Mouse (Mus musculus) cerebellum, adult 18-20 months (tissue): Measurements from ENCODE around the gene Glud1.
"Not testable (repeated sequence)": the region's sequence is repeated elsewhere in the genome, so short reads cannot be mapped to it uniquely, and the experiment has no call there.

Source experiments
- DNase-seq, 2 experiments: peaks; one replicate each; pipeline ENCODE4 v3.0.0; 2021

The Glud1 gene

GRCm38 (mm10) chr14:34354456-34354855 lies 43.9 kb downstream of the Glud1 start:
- DNase-seq, result no peak

- DNase-seq, result no peak
These were observed 44.8 kb downstream of the Glud1 start, which contains the start of gene Fam25c for GRCm38 (mm10) chr14:34355301-34355700. Gene Fam25c (minus strand): TSS chr14:34355433.

- DNase-seq, result no peak
These were observed 47.3 kb downstream of the Glud1 start for GRCm38 (mm10) chr14:34357671-34358455.

GRCm38 (mm10) chr14:34359676-34360244 lies 49.2 kb downstream of the Glud1 start:
- DNase-seq, result no peak

DNA sequence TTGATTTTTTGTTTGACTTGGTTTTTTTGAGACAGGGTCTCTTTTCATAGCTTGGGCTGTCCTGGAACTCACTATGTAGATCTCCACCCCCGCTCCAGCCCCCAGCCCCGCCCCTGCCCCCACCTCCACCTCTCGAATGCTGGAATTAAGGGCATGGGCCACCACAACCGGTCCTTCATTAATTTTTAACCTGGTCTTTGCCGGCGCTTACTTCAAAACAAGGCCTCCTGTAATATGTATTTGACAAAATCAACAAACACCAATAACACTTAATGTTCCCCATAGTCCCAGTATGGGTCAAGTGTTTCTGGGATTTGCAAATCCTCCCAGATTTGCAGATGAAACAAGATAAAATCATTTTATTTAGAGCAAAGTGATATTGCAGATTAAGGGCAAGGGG lies 49.7 kb downstream of the Glud1 start:
- no peak for DNase-seq

DNA sequence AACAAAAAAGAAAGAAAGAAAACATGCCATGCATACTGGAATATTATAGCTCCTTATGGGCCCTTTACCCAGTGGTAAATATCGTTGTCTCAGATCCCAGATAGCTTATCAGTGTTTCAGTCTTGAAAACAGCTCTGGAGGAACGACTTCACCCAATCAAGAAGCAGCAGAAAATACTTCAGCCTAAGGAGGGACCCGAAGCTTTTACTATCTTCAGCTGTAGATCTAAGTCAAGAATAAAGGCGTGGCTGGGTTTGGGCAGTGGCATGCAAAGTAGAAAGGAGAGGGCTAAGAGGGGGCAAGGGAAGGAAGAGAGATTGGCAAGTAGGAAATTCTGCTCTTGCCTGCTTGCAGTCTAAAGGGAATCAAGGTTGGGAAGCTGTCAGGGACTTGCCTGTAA lies 51.6 kb downstream of the Glud1 start:
- no peak for DNase-seq

- DNase-seq, result peak; percentile 78 to 85
These were observed 52.4 kb downstream of the Glud1 start for GRCm38 (mm10) chr14:34362726-34363445.

- peak; percentile 69 to 70 for DNase-seq
These were observed 53.1 kb downstream of the Glud1 start for GRCm38 (mm10) chr14:34363490-34364253.

- DNase-seq, result not testable (repeated sequence)
These were observed 54.0 kb downstream of the Glud1 start for GRCm38 (mm10) chr14:34364254-34365146.

DNA sequence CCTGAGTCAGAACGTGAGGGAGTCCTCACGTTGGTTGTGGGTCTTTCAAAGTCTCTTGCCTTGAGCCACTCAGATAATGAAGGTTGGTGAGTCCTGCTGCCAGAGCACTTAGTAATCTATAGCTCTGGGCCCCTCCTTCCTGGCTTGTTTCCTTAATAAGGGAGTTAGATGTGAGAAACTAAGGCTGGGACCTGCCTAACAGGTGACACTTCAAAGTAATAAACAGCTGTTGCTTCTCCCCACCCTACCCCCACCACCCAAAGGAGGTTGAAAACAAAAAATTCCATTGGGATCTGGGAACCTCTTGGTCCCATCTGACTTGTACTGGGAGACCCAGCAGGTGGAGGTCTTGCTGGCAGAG lies 54.6 kb downstream of the Glud1 start:
- no peak for DNase-seq

DNA sequence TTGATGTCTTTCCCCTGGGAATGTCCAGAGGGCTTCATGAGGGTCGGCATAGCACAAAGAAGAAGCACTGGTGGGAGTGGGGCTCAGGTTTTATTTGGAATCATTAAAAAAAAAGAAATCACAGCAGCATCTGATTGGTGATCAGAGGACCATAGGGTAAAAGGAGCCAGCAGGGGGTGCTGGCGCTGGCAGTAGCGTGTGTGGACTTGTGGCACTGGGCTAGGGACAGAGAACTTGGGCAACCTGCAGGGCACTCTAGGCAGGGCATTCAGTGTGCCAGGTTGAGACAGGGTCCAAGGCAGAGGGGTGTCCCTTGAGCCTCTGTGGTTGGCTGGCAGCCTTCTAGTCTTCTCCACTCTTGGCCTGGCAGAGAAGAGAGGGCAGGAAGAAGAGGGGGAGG lies 59.7 kb downstream of the Glud1 start:
- no peak for DNase-seq

GRCm38 (mm10) chr14:34370921-34371320 lies 60.4 kb downstream of the Glud1 start:
- no peak for DNase-seq

GRCm38 (mm10) chr14:34371763-34372162 lies 61.2 kb downstream of the Glud1 start:
- no peak for DNase-seq

DNA sequence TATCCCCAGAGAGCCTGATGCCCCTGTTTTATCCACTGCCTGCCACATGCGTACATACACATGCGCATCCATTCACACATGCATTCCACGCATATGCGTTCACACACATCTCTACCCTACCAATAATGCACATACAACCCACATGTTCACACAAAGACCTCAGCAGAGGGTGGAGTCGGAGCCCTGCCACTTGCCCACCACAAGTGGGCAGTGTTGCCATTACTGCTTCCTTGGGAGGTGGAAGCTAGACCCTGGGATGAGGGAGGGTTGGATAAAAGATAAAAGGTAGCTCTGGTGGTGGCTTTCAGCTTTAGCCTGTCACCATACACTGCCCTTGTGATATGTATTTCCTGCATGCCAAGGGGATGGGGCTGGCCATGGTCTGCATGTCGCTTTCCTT lies 62.1 kb downstream of the Glud1 start:
- DNase-seq, result peak; percentile 37 to 55

GRCm38 (mm10) chr14:34373581-34373980 lies 63.1 kb downstream of the Glud1 start:
- no peak for DNase-seq

- no peak for DNase-seq
These were observed 64.0 kb downstream of the Glud1 start, which contains the start of gene Sncg for GRCm38 (mm10) chr14:34374577-34374976. Gene Sncg (minus strand): TSS chr14:34374789.

DNA sequence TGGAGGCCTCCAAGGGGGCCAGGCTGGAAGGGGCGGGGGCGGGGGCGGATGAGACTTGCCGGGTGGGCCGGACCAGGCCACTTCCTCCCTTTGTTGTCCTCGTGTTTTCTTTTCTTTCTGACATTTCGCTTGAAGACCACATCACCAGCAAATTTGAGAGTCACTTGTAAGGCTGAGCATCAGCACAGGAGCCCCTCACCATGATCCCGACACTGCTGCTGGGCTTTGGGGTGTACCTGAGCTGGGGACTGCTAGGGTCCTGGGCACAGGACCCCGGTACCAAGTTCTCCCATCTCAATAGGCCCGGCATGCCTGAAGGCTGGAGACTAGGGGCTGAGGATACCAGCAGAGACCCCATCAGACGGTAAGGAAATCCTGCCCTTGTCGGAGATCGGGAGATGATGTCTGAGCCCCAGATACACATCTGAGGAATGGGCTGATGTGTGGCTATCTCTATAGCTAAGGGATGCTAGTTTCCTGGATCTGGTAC lies 64.9 kb downstream of the Glud1 start, which contains the start of gene Mmrn2:
Gene Mmrn2, plus strand, starts transcription at position 51 of the 490 bp plus-strand sequence.
- no peak for DNase-seq

- DNase-seq, result no peak
These were observed 65.4 kb downstream of the Glud1 start for GRCm38 (mm10) chr14:34375941-34376340.

DNA sequence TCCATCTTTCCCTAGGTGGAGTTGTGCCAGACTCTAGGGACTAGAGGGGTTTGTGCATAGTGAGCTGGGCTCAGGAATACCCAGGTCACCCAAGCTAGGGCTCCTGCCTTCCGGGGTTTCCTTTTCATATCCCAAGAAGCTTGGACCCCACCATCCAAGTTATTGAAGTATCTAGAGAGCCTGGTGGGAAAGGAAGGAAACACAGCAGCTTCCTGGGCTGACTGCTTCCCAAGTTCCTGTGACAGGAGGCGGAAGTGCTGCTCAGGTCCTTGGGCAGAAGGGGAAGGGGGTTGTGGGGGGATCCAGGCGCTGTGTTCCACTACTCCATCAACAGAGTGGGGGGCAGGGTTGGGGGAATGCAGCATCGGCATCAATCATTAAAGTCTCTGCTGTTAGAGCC lies 66.6 kb downstream of the Glud1 start:
- DNase-seq, result no peak

GRCm38 (mm10) chr14:34378560-34379331 lies 68.2 kb downstream of the Glud1 start:
- no peak for DNase-seq
